Mouse (Mus musculus): ENCODE results near the gene Tead1. TPM values are rescaled to one million over a fixed set of nuclear protein-coding genes. Genes with fewer than 3 reads are reported as not detected.

Tead1 gene
- polyA plus RNA-seq, 1 experiment, result 25.1 TPM

- H3K4me3 ChIP-seq (ENCODE audit: insufficient read depth, poor library complexity, severe bottlenecking), result no peak overlapping the region
- H3K79me3 ChIP-seq (ENCODE audit: low read depth), result peaks cover 56% of the 10 kb centered on the region
Observed at GRCm38 (mm10) chr7:112790334-112790733, 111.2 kb downstream of the Tead1 start.

GRCm38 (mm10) chr7:112792679-112793078 is 113.6 kb downstream of the Tead1 start:
- TF ChIP-seq CTCF (IDR thresholded peaks at IDR 0.05; ENCODE audit: control insufficient read depth, insufficient read depth, insufficient read length) (no peak), CEBPB (IDR thresholded peaks at IDR 0.05; ENCODE audit: low read depth) (no peak), MAX (IDR thresholded peaks at IDR 0.05) (no peak), MYOG (IDR thresholded peaks at IDR 0.05; ENCODE audit: control insufficient read depth, extremely low read depth, insufficient read length) (no peak), MYOD1 (IDR thresholded peaks at IDR 0.05; ENCODE audit: control insufficient read depth, insufficient read length, low read depth) (no peak), FOSL1 (IDR thresholded peaks at IDR 0.05; ENCODE audit: insufficient read depth, low read length, poor library complexity, severe bottlenecking) (no peak), USF1 (IDR thresholded peaks at IDR 0.05; ENCODE audit: low read depth) (no peak)
- Histone ChIP-seq H3K27me3 (ENCODE audit: control insufficient read depth, insufficient read depth, insufficient read length) (no peaks in the 10 kb centered on the region), H3ac (ENCODE audit: control insufficient read depth, insufficient read length, low read depth) (no peak overlapping the region), H3K36me3 (ENCODE audit: control insufficient read depth, insufficient read depth) (peaks cover 3% of the 10 kb centered on the region), H3K79me2 (ENCODE audit: control insufficient read depth, insufficient read depth) (peaks cover 96% of the 10 kb centered on the region), H3K4me3 (ENCODE audit: insufficient read depth, poor library complexity, severe bottlenecking) (no peak overlapping the region), H3K79me3 (ENCODE audit: low read depth) (peaks cover 55% of the 10 kb centered on the region)

More at GRCm38 (mm10) chr7:112790334-112790733, 111.2 kb downstream of the Tead1 start:
- no peak overlapping the region for H3ac ChIP-seq (ENCODE audit: control insufficient read depth, insufficient read length, low read depth)
- H3K36me3 ChIP-seq (ENCODE audit: control insufficient read depth, insufficient read depth), result peaks cover 3% of the 10 kb centered on the region
- H3K27me3 ChIP-seq (ENCODE audit: control insufficient read depth, insufficient read depth, insufficient read length), result no peaks in the 10 kb centered on the region
- H3K79me2 ChIP-seq (ENCODE audit: control insufficient read depth, insufficient read depth), result peaks cover 98% of the 10 kb centered on the region
- TF ChIP-seq FOSL1 (IDR thresholded peaks at IDR 0.05; ENCODE audit: insufficient read depth, low read length, poor library complexity, severe bottlenecking) (no peak), CEBPB (IDR thresholded peaks at IDR 0.05; ENCODE audit: low read depth) (no peak), CTCF (IDR thresholded peaks at IDR 0.05; ENCODE audit: control insufficient read depth, insufficient read depth, insufficient read length) (no peak), MYOD1 (IDR thresholded peaks at IDR 0.05; ENCODE audit: control insufficient read depth, insufficient read length, low read depth) (no peak), MAX (IDR thresholded peaks at IDR 0.05) (no peak), MYOG (IDR thresholded peaks at IDR 0.05; ENCODE audit: control insufficient read depth, extremely low read depth, insufficient read length) (no peak), USF1 (IDR thresholded peaks at IDR 0.05; ENCODE audit: low read depth) (no peak)

GRCm38 (mm10) chr7:112793903-112794302 is 114.8 kb downstream of the Tead1 start:
- Histone ChIP-seq H3K79me3 (ENCODE audit: low read depth) (peaks cover 55% of the 10 kb centered on the region), H3K27me3 (ENCODE audit: control insufficient read depth, insufficient read depth, insufficient read length) (no peaks in the 10 kb centered on the region), H3K79me2 (ENCODE audit: control insufficient read depth, insufficient read depth) (peaks cover 95% of the 10 kb centered on the region), H3ac (ENCODE audit: control insufficient read depth, insufficient read length, low read depth) (no peak overlapping the region), H3K4me3 (ENCODE audit: insufficient read depth, poor library complexity, severe bottlenecking) (no peak overlapping the region), H3K36me3 (ENCODE audit: control insufficient read depth, insufficient read depth) (peaks cover 3% of the 10 kb centered on the region)
- no peak for TF ChIP-seq USF1 (IDR thresholded peaks at IDR 0.05; ENCODE audit: low read depth)
- TF ChIP-seq MYOD1 (IDR thresholded peaks at IDR 0.05; ENCODE audit: control insufficient read depth, insufficient read length, low read depth), result no peak
- no peak for TF ChIP-seq MYOG (IDR thresholded peaks at IDR 0.05; ENCODE audit: control insufficient read depth, extremely low read depth, insufficient read length)

- H3K79me2 ChIP-seq (ENCODE audit: control insufficient read depth, insufficient read depth), result peaks cover 95% of the 10 kb centered on the region
- H3K4me3 ChIP-seq (ENCODE audit: insufficient read depth, poor library complexity, severe bottlenecking), result no peak overlapping the region
- peaks cover 3% of the 10 kb centered on the region for H3K36me3 ChIP-seq (ENCODE audit: control insufficient read depth, insufficient read depth)
Observed at GRCm38 (mm10) chr7:112794481-112794880, 115.4 kb downstream of the Tead1 start.

GRCm38 (mm10) chr7:112797526-112798321 is 118.6 kb downstream of the Tead1 start:
- Histone ChIP-seq H3K27me3 (ENCODE audit: control insufficient read depth, insufficient read depth, insufficient read length) (no peaks in the 10 kb centered on the region), H3K79me2 (ENCODE audit: control insufficient read depth, insufficient read depth) (peaks cover 97% of the 10 kb centered on the region), H3K79me3 (ENCODE audit: low read depth) (peaks cover 60% of the 10 kb centered on the region), H3K4me3 (ENCODE audit: insufficient read depth, poor library complexity, severe bottlenecking) (no peak overlapping the region), H3K36me3 (ENCODE audit: control insufficient read depth, insufficient read depth) (no peaks in the 10 kb centered on the region), H3ac (ENCODE audit: control insufficient read depth, insufficient read length, low read depth) (no peak overlapping the region)
- TF ChIP-seq MAX (IDR thresholded peaks at IDR 0.05) (peak; percentile 60), MYOD1 (IDR thresholded peaks at IDR 0.05; ENCODE audit: control insufficient read depth, insufficient read length, low read depth) (peak; percentile 27), FOSL1 (IDR thresholded peaks at IDR 0.05; ENCODE audit: insufficient read depth, low read length, poor library complexity, severe bottlenecking) (no peak), CEBPB (IDR thresholded peaks at IDR 0.05; ENCODE audit: low read depth) (peak; percentile 67)

More at GRCm38 (mm10) chr7:112794481-112794880, 115.4 kb downstream of the Tead1 start:
- Histone ChIP-seq H3ac (ENCODE audit: control insufficient read depth, insufficient read length, low read depth) (no peak overlapping the region), H3K27me3 (ENCODE audit: control insufficient read depth, insufficient read depth, insufficient read length) (no peaks in the 10 kb centered on the region), H3K79me3 (ENCODE audit: low read depth) (peaks cover 53% of the 10 kb centered on the region)
- TF ChIP-seq MYOG (IDR thresholded peaks at IDR 0.05; ENCODE audit: control insufficient read depth, extremely low read depth, insufficient read length) (no peak), FOSL1 (IDR thresholded peaks at IDR 0.05; ENCODE audit: insufficient read depth, low read length, poor library complexity, severe bottlenecking) (no peak), MAX (IDR thresholded peaks at IDR 0.05) (no peak), CTCF (IDR thresholded peaks at IDR 0.05; ENCODE audit: control insufficient read depth, insufficient read depth, insufficient read length) (no peak), USF1 (IDR thresholded peaks at IDR 0.05; ENCODE audit: low read depth) (no peak), MYOD1 (IDR thresholded peaks at IDR 0.05; ENCODE audit: control insufficient read depth, insufficient read length, low read depth) (no peak), CEBPB (IDR thresholded peaks at IDR 0.05; ENCODE audit: low read depth) (no peak)

All from C2C12 (cell line).